Mouse (Mus musculus) C2C12 (cell line): ENCODE data around the gene Fcho2. TPM values are rescaled to one million over a fixed set of nuclear protein-coding genes. Genes with fewer than 3 reads are reported as not detected.

ENCODE experiments used
- H3K27me3 ChIP-seq: one replicate; pipeline ENCODE4 v1.6.1; 2011; ENCODE audit not compliant: control insufficient read depth, insufficient read depth, insufficient read length
- H3K36me3 ChIP-seq: one replicate; pipeline ENCODE4 v1.6.1; 2011; ENCODE audit not compliant: control insufficient read depth, insufficient read depth
- H3K4me3 ChIP-seq: one replicate; pipeline ENCODE4 v1.5.1; 2011; ENCODE audit warnings: mild to moderate bottlenecking, control low read depth; ENCODE audit not compliant: poor library complexity, insufficient read depth, severe bottlenecking
- H3K79me2 ChIP-seq: one replicate; pipeline ENCODE4 v1.6.1; 2011; ENCODE audit not compliant: control insufficient read depth, insufficient read depth
- H3K79me3 ChIP-seq: one replicate; pipeline ENCODE4 v1.6.1; 2011; ENCODE audit warnings: low read depth, control low read depth
- H3ac ChIP-seq: one replicate; pipeline ENCODE3; 2011; ENCODE audit warnings: low read depth; ENCODE audit not compliant: control insufficient read depth, insufficient read length
- CEBPB ChIP-seq: IDR thresholded peaks from one replicate; pipeline ENCODE4 v1.6.1; 2011; ENCODE audit warnings: low read depth, mild to moderate bottlenecking, control low read depth, moderate library complexity
- CTCF ChIP-seq: IDR thresholded peaks from one replicate; pipeline ENCODE4 v1.5.1; 2011; ENCODE audit not compliant: control insufficient read depth, insufficient read depth, insufficient read length
- FOSL1 ChIP-seq: IDR thresholded peaks from one replicate; pipeline ENCODE4 v1.8.0; 2011; ENCODE audit warnings: mild to moderate bottlenecking, low read length; ENCODE audit not compliant: poor library complexity, insufficient read depth, severe bottlenecking
- MAX ChIP-seq: IDR thresholded peaks from one replicate; pipeline ENCODE4 v1.6.1; 2011; ENCODE audit warnings: mild to moderate bottlenecking, control low read depth
- MYOD1 ChIP-seq: IDR thresholded peaks from one replicate; pipeline ENCODE4 v1.6.1; 2011; ENCODE audit warnings: low read depth; ENCODE audit not compliant: control insufficient read depth, insufficient read length
- MYOG ChIP-seq: IDR thresholded peaks from one replicate; pipeline ENCODE4 v1.6.1; 2011; ENCODE audit not compliant: control insufficient read depth, insufficient read length; ENCODE audit errors: extremely low read depth
- USF1 ChIP-seq: IDR thresholded peaks from one replicate; pipeline ENCODE4 v1.6.1; 2011; ENCODE audit warnings: low read depth, mild to moderate bottlenecking, control low read depth, moderate library complexity
- polyA plus RNA-seq: library from polyadenylated mRNA; unstranded; fragments of >200 nt; fragmentation: generic; extraction: Trizol; gene quantifications from one replicate; pipeline ENCODE4 v1.2.1, GENCODE M21; 2012; ENCODE audit warnings: missing spikeins

Gene Fcho2
- polyA plus RNA-seq, 1 experiment = 3.1 TPM

DNA sequence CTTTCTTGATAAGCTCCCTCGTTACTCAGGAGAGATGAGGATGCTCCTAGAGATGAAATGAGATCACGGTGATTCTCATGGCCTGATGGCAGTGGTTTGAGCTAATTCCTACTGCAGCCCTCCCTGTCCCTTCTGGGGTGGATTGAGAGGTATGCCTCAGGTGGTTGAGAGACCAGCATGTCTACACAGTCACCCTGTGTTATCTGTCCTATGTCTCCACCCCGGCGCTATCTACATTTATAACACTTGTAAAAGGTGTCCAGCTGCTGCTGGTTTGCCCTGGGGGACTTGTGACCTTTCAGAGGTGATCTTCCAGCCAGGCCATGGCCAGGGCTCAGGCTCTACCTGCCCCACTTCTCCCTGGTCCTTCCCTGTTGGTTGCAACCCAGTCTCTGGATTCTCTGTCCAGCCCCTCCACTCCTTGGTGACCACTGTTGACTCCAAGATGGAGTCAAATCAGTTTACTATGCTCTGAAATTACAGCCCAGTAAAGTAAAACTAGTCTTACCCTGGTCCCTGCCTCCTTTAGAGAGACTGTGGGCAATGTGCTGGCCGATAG, 115.2 kb downstream of the Fcho2 start:
- Histone ChIP-seq H3K36me3 (no peaks in the 10 kb centered on the region), H3ac (no peak overlapping the region), H3K79me2 (no peaks in the 10 kb centered on the region), H3K27me3 (no peaks in the 10 kb centered on the region), H3K4me3 (no peak overlapping the region), H3K79me3 (no peaks in the 10 kb centered on the region)
- TF ChIP-seq MYOD1 (no peak), CEBPB (no peak), CTCF (no peak), USF1 (no peak), FOSL1 (no peak), MAX (no peak), MYOG (no peak)

DNA sequence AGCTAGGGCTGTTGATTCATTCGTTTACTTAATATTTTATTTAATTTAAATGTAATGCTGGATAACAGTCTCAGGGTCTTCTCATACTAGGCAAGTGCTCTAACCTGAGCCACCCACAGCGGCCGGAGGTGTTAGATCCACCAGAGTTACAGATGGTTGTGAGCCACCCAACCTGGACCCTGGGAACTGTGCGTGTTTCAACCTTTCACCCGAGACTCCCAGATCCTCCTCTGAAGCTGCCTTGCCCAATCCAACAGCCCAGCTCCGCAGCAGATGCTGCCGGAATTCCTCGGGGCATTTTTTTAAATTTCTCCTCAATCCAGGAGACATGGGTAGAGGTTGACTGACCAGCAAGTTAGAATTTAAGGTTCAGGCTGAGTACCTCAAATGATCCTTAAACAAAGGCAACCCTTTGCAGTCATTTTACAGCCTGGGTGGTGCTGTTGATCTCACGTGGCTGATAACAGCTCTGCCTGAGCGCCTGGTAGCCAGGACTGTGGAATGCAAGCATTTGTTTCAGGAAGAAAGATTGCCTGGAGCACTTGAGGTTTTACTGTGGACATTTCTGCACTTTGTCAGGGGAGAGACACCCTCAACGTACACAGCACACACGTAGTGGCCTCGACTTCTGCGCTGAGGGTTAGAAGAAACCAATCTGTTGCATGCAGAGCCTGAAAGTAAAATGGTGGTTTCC, 116.1 kb downstream of the Fcho2 start:
- Histone ChIP-seq H3K36me3 (no peaks in the 10 kb centered on the region), H3ac (no peak overlapping the region), H3K79me3 (no peaks in the 10 kb centered on the region), H3K4me3 (no peak overlapping the region), H3K79me2 (no peaks in the 10 kb centered on the region), H3K27me3 (no peaks in the 10 kb centered on the region)
- TF ChIP-seq FOSL1 (no peak), MYOD1 (no peak), MAX (no peak), CTCF (no peak), CEBPB (no peak), MYOG (no peak), USF1 (no peak)

DNA sequence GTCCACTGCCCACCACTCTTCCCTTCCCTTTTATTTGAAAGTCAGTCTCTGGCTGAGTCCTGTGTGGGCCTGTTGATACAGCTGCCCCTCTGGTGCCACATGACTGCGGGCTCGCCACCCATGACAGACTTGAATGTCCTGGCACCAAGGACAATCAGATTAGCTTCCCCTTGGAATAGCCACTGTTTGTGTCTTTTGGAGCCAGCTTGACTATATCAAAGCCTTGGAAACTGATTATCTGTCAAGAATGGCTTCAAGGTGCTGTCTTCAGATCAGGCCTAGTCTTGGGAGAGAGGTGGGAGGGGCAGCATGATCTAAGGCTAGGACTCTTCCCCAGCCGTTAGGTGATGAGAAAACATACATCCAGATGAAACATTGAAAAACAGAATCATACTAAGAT, 118.5 kb downstream of the Fcho2 start:
- Histone ChIP-seq H3ac (no peak overlapping the region), H3K27me3 (no peaks in the 10 kb centered on the region)

DNA sequence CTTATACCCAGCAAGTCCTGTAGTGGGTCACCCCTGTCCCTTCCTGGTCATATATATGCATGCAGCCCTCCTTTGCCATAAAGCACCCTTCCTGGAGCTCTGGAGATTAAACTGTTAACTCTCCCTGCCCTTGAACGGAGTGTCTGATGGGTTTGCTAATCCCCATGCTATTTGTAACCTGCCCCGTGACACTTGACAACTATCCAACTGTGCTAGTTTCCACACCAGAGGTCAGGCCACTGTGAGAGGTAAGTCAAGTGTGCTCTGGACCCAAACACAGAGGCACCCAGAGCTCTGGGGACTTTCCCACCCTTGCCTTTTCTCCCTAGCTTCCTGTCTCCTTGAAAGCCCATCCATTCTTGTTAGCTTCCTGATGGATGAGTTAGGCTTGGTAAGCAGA, 119.7 kb downstream of the Fcho2 start:
- Histone ChIP-seq H3K79me2 (peaks cover 13% of the 10 kb centered on the region), H3K36me3 (no peaks in the 10 kb centered on the region), H3K27me3 (no peaks in the 10 kb centered on the region), H3K4me3 (no peak overlapping the region), H3ac (no peak overlapping the region), H3K79me3 (peaks cover 3% of the 10 kb centered on the region)
- TF ChIP-seq CTCF (no peak), MAX (no peak), FOSL1 (no peak), MYOG (no peak), USF1 (no peak), CEBPB (no peak)

More for the DNA sequence above, 118.5 kb downstream of the Fcho2 start:
- Histone ChIP-seq H3K4me3 (no peak overlapping the region), H3K36me3 (no peaks in the 10 kb centered on the region), H3K79me2 (peaks cover 1% of the 10 kb centered on the region), H3K79me3 (no peaks in the 10 kb centered on the region)
- TF ChIP-seq CTCF (no peak), MYOG (no peak), USF1 (no peak), FOSL1 (no peak), MYOD1 (no peak)

DNA sequence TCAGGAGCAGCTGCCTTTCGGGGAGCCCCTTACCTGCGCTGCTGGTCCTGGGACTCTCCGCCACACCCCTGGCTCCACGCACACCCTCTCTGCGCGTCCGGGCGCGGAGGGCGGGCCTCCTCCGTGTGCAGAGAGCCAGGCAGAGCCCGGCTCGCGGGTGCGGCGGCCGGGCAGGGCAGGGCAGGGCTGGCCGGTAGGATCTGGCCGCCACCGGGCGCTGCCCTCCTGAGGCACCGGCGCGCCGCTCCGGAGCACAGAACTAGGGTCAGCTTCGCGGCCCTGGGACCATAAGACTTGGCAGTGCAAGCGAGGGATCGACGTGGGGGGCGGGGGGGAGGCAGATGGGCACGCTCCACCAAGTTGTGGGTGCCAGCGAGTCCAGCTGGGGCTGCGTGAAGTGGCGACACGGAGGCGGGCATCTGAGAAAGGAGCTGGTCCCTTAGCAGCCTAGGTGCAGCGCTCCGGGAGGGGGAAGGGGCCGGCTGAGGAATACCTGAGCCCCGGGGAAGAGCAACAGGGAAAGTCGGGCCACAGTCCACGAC, 120.4 kb downstream of the Fcho2 start, which contains the start of gene Tmem171:
Tmem171 (minus strand) TSS at position 62 of the 542 bp plus-strand sequence.
- TF ChIP-seq CEBPB (no peak), MYOD1 (no peak), MAX (no peak), MYOG (no peak), CTCF (no peak), FOSL1 (no peak)
- H3K27me3 ChIP-seq = no peaks in the 10 kb centered on the region
- H3K36me3 ChIP-seq = no peaks in the 10 kb centered on the region

More for the DNA sequence above, 120.4 kb downstream of the Fcho2 start, which contains the start of gene Tmem171:
- Histone ChIP-seq H3K4me3 (no peak within 1 kb of the TSS), H3K79me2 (peaks cover 20% of the 10 kb centered on the region), H3ac (no peak within 1 kb of the TSS), H3K79me3 (peaks cover 10% of the 10 kb centered on the region)
